Mouse (Mus musculus) stomach, postnatal 0 days (tissue): ENCODE measurements at regions not wholly inside any gene's neighbourhood (a gene's known extent, or its start where the extent isn't known, plus 50 kb on each side); places are given as distances from the start of the nearest gene placed in this dataset.

Experiments
- CTCF ChIP-seq: IDR thresholded peaks from 2 replicates; pipeline ENCODE4 v1.5.1; 2016; ENCODE audit warnings: antibody characterized with exemption, low read depth, mild to moderate bottlenecking, moderate library complexity
- EP300 ChIP-seq: optimal IDR thresholded peaks from 2 replicates; pipeline ENCODE3; 2016; ENCODE audit warnings: antibody characterized with exemption

DNA sequence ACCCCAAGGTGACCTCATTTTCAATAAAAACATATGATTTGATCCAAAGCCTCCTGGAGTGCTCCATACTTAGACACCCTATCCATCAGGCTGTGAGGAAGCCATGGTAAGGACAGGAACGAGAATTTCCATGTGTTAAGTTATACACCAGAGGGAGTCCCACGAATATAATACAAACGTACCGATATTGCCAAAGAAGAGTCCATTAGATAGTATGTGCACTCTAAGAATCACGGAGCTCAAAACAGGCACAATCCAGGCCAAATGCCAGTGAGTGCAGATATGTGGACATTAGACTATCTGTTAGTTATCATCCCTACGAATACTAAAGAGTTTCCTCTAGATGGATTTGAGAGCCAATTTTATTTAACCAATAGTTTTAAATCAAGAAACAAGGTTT lies 123.3 kb upstream of the Hmga2 start:
- TF ChIP-seq CTCF, result peak; percentile 45
- no peak for TF ChIP-seq EP300
